Mouse (Mus musculus) inflammation-experienced regulatory T-cells, adult 16 weeks (primary cell): ENCODE results near the gene Slc37a3. TPM values are rescaled to one million over a fixed set of nuclear protein-coding genes. Genes with fewer than 3 reads are reported as not detected.

Experiments
- polyA plus RNA-seq: library from polyadenylated mRNA; unstranded; fragments of 100-300 nt; shearing (Covaris generic); gene quantifications from one replicate; pipeline ENCODE4 v1.2.1, GENCODE M21; 2017

Slc37a3 gene
- polyA plus RNA-seq = 53.7 TPM

GRCm38 (mm10) chr6:39377311-39377827, at the start of gene Slc37a3:
Slc37a3 (minus strand) TSS chr6:39377675.

GRCm38 (mm10) chr6:39419851-39420721, 42.6 kb upstream of the Slc37a3 start, which contains the start of gene Mkrn1:
Mkrn1 (minus strand) TSS chr6:39420462.

DNA sequence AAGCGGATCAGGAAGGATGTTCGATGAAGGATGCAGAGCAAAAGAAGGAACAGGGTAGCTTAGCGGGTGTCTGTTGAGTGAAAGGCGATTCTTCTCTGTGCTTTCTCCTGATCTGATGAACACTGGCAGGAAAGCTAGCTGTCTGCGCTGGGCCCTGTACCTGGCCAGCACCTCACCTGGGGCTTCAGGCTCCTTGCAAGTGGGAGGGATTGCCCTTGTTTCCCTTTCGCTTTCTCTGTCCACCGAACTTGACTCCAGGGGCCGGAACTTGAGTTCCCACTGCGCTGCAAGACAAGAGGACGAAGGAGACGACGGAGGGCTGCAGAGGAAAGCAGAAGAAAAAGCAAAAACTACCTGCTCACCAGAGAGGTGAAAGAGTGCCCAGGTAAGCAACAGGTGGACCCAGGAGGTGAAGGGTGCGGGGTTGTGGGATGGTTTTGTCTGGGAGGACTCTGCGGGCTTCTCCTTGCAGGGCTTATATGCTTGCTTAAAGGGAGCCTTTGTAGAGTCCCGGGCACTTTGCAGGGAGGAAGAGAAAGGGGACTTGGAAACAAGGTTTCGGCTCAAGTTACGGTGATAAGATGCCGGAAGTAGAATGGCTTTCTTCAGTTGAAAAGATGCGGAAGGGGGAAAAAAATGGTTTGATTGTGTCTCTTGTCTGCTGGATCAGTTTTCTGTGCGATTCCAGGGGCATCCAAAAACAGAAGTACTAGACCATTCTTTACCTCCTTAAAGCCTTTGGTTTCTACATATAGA, 3.8 kb upstream of the Slc37a3 start, which contains the start of gene Rab19:
TSS of gene Rab19 (plus strand) at position 51 of the 756 bp plus-strand sequence.

Other genes with a start within 250 kb of the Slc37a3 start
- gene Kdm7a, start 170.9 kb downstream of the Slc37a3 start, polyA plus RNA-seq = 12.4 TPM
- gene Rab19, start 3.5 kb upstream of the Slc37a3 start, polyA plus RNA-seq = 56.6 TPM
- gene Mkrn1, start 42.8 kb upstream of the Slc37a3 start, polyA plus RNA-seq = 200 TPM
- 0.10 TPM for gene Dennd2a, start 180.2 kb upstream of the Slc37a3 start, polyA plus RNA-seq
- 75.4 TPM for gene Adck2, start 196.2 kb upstream of the Slc37a3 start, polyA plus RNA-seq
- 3.2 TPM for gene Gm42420, start 208.1 kb upstream of the Slc37a3 start, polyA plus RNA-seq
- 135 TPM for gene Ndufb2, start 214.9 kb upstream of the Slc37a3 start, polyA plus RNA-seq